Comparison of ENCODE assay signal across 24 mouse cellular contexts in genomic region chr9:13309807-13310206, GRCm38 (mm10). TPM values are rescaled to one million over a fixed set of nuclear protein-coding genes. Genes with fewer than 3 reads are reported as not detected.
DNase-seq lines count a peak whose midpoint lies in the region; ATAC-seq and TF ChIP-seq lines count a peak whose summit lies in the region.
"Had no signal": no experiment of that assay in that cellular context is flagged by ENCODE, and none has a peak within 500 bp of the region (broad histone marks: within the 10 kb centered on the region; RNA-seq: fewer than 3 reads in every experiment).

No protein-coding gene starts in this region.

- H3K9ac ChIP-seq in forebrain, postnatal 0 days: no peak overlapping the region
- H3K9ac ChIP-seq in hindbrain, embryonic 12.5 days: no peak overlapping the region
- H3K9ac ChIP-seq in hindbrain, embryonic 16.5 days (ENCODE audit: low read depth, low read length): no peak overlapping the region
- H3K9ac ChIP-seq in midbrain, postnatal 0 days (replicated peaks; ENCODE audit: low read length, poor library complexity, severe bottlenecking): no peak overlapping the region
- H3K9ac ChIP-seq: embryonic facial prominence, embryonic 12.5 days; liver, embryonic 14.5 days; lung, embryonic 15.5 days had no signal

- H3K9me3 ChIP-seq in forebrain, postnatal 0 days (ENCODE audit: low read length): no peaks in the 10 kb centered on the region
- H3K9me3 ChIP-seq in forebrain, embryonic 10.5 days: no peaks in the 10 kb centered on the region
- H3K9me3 ChIP-seq in hindbrain, embryonic 12.5 days (replicated peaks): no peaks in the 10 kb centered on the region
- H3K9me3 ChIP-seq in hindbrain, embryonic 16.5 days (ENCODE audit: control insufficient read depth, low read length): no peaks in the 10 kb centered on the region
- no peaks in the 10 kb centered on the region for H3K9me3 ChIP-seq in midbrain, embryonic 10.5 days (replicated peaks)
- no peaks in the 10 kb centered on the region for H3K9me3 ChIP-seq in midbrain, postnatal 0 days (ENCODE audit: low read length)
- H3K9me3 ChIP-seq: embryonic facial prominence, embryonic 12.5 days; G1E; lung, embryonic 15.5 days had no signal

- no peaks in the 10 kb centered on the region for H3K4me1 ChIP-seq in forebrain, postnatal 0 days (ENCODE audit: insufficient read depth)
- H3K4me1 ChIP-seq in forebrain, embryonic 10.5 days: peaks cover 28% of the 10 kb centered on the region
- H3K4me1 ChIP-seq in hindbrain, embryonic 12.5 days: peaks cover 38% of the 10 kb centered on the region
- peaks cover 20% of the 10 kb centered on the region for H3K4me1 ChIP-seq in hindbrain, embryonic 16.5 days (ENCODE audit: control insufficient read depth, insufficient read depth, low read depth, low read length)
- H3K4me1 ChIP-seq in midbrain, embryonic 10.5 days: peaks cover 51% of the 10 kb centered on the region
- H3K4me1 ChIP-seq in midbrain, postnatal 0 days (ENCODE audit: insufficient read depth, low read length): peaks cover 9% of the 10 kb centered on the region; the same call in 1 of the 2 replicates

- TF ChIP-seq CTCF in forebrain, postnatal 0 days (IDR thresholded peaks at IDR 0.05; ENCODE audit: low read depth): no peak
- TF ChIP-seq CTCF in midbrain, postnatal 0 days (IDR thresholded peaks at IDR 0.05): no peak

- DNase-seq in forebrain, postnatal 0 days: no peak
- no peak for DNase-seq in forebrain, embryonic 10.5 days (ENCODE audit: extremely low spot score, low spot score)
- no peak for DNase-seq in midbrain, embryonic 10.5 days (ENCODE audit: low spot score)
- no peak for DNase-seq in midbrain, postnatal 0 days (ENCODE audit: low spot score)
- DNase-seq in right cerebral cortex, postnatal 4 days: no peak
- no peak for DNase-seq in yolk sac, embryonic 10.5 days (ENCODE audit: low spot score)
- DNase-seq: adrenal gland, postnatal 10 days; cerebellum, postnatal 10 days; gastrocnemius, adult 2 months; heart, adult 18-20 months; heart, postnatal 14 days; kidney, adult 8-10 months; kidney, postnatal 25 days; lung, postnatal 4 days; thymus, adult 18-20 months; thymus, postnatal 4 days had no signal

- H3K27ac ChIP-seq in forebrain, postnatal 0 days (ENCODE audit: low read depth, low read length): no peak overlapping the region
- H3K27ac ChIP-seq in forebrain, embryonic 10.5 days: no peak overlapping the region
- peak overlapping the region; percentile 46 for H3K27ac ChIP-seq in hindbrain, embryonic 12.5 days
- H3K27ac ChIP-seq in hindbrain, embryonic 16.5 days (ENCODE audit: low read depth, low read length): no peak overlapping the region
- peak overlapping the region; percentile 30 for H3K27ac ChIP-seq in midbrain, embryonic 10.5 days (replicated peaks)
- no peak overlapping the region for H3K27ac ChIP-seq in midbrain, postnatal 0 days (ENCODE audit: low read depth, low read length)
- H3K27ac ChIP-seq: embryonic facial prominence, embryonic 12.5 days; gastrocnemius, adult 2 months; liver, embryonic 14.5 days; lung, embryonic 15.5 days had no signal

- ATAC-seq in forebrain, postnatal 0 days: 0 out of 2 replicates have a peak, but pooled peaks have one; percentile 25
- no peak for ATAC-seq in hindbrain, embryonic 12.5 days (ENCODE audit: low FRiP score)
- no peak for ATAC-seq in hindbrain, embryonic 16.5 days
- ATAC-seq in midbrain, postnatal 0 days (ENCODE audit: low FRiP score): peak; percentile 21; the same call in 1 of the 2 replicates
- ATAC-seq: activated CD4-positive, CD25-positive, alpha-beta regulatory T cell, adult 4 months had no signal

- H3K4me2 ChIP-seq in forebrain, postnatal 0 days (ENCODE audit: low read depth): no peak overlapping the region
- H3K4me2 ChIP-seq in hindbrain, embryonic 12.5 days (replicated peaks): no peak overlapping the region
- no peak overlapping the region for H3K4me2 ChIP-seq in hindbrain, embryonic 16.5 days (ENCODE audit: low read length)
- no peak overlapping the region for H3K4me2 ChIP-seq in midbrain, postnatal 0 days (ENCODE audit: low read depth, low read length, poor library complexity, severe bottlenecking)
- H3K4me2 ChIP-seq: embryonic facial prominence, embryonic 12.5 days; lung, embryonic 15.5 days had no signal

- WGBS in forebrain, postnatal 0 days: 69% methylated on average over 7 of the region's 7 CpGs
- WGBS in forebrain, embryonic 10.5 days: 77% methylated on average over 7 of the region's 7 CpGs
- 62% methylated on average over 7 of the region's 7 CpGs for WGBS in hindbrain, embryonic 12.5 days
- WGBS in hindbrain, embryonic 16.5 days: 45% methylated on average over 7 of the region's 7 CpGs
- 79% methylated on average over 7 of the region's 7 CpGs for WGBS in midbrain, embryonic 10.5 days
- WGBS in midbrain, postnatal 0 days: 48% methylated on average over 7 of the region's 7 CpGs

- H3K27me3 ChIP-seq in forebrain, postnatal 0 days (ENCODE audit: insufficient read depth, low read length): no peaks in the 10 kb centered on the region
- no peaks in the 10 kb centered on the region for H3K27me3 ChIP-seq in forebrain, embryonic 10.5 days (ENCODE audit: poor library complexity, severe bottlenecking)
- H3K27me3 ChIP-seq in hindbrain, embryonic 12.5 days: no peaks in the 10 kb centered on the region
- no peaks in the 10 kb centered on the region for H3K27me3 ChIP-seq in hindbrain, embryonic 16.5 days (replicated peaks; ENCODE audit: control insufficient read depth, insufficient read depth, low read length)
- H3K27me3 ChIP-seq in midbrain, embryonic 10.5 days (ENCODE audit: low read depth, poor library complexity, severe bottlenecking): no peaks in the 10 kb centered on the region
- H3K27me3 ChIP-seq in midbrain, postnatal 0 days (ENCODE audit: insufficient read depth, low read length): no peaks in the 10 kb centered on the region
- H3K27me3 ChIP-seq: embryonic facial prominence, embryonic 12.5 days; lung, embryonic 15.5 days had no signal

- H3K36me3 ChIP-seq in forebrain, postnatal 0 days (ENCODE audit: insufficient read depth): no peaks in the 10 kb centered on the region
- H3K36me3 ChIP-seq in forebrain, embryonic 10.5 days (replicated peaks): no peaks in the 10 kb centered on the region
- H3K36me3 ChIP-seq in hindbrain, embryonic 12.5 days: no peaks in the 10 kb centered on the region
- H3K36me3 ChIP-seq in hindbrain, embryonic 16.5 days (ENCODE audit: control insufficient read depth, insufficient read depth, low read length): no peaks in the 10 kb centered on the region
- no peaks in the 10 kb centered on the region for H3K36me3 ChIP-seq in midbrain, embryonic 10.5 days
- H3K36me3 ChIP-seq in midbrain, postnatal 0 days (ENCODE audit: insufficient read depth, low read length): no peaks in the 10 kb centered on the region
- H3K36me3 ChIP-seq: embryonic facial prominence, embryonic 12.5 days; G1E; lung, embryonic 15.5 days had no signal

- no peak overlapping the region for H3K4me3 ChIP-seq in forebrain, postnatal 0 days (ENCODE audit: low read depth, low read length)
- H3K4me3 ChIP-seq in forebrain, embryonic 10.5 days: no peak overlapping the region
- no peak overlapping the region for H3K4me3 ChIP-seq in hindbrain, embryonic 12.5 days
- no peak overlapping the region for H3K4me3 ChIP-seq in hindbrain, embryonic 16.5 days (ENCODE audit: low read length)
- H3K4me3 ChIP-seq in midbrain, embryonic 10.5 days: no peak overlapping the region
- no peak overlapping the region for H3K4me3 ChIP-seq in midbrain, postnatal 0 days (ENCODE audit: low read depth, low read length)
- H3K4me3 ChIP-seq: embryonic facial prominence, embryonic 12.5 days; erythroblast, embryonic 14.5 days; gastrocnemius, adult 2 months; lung, embryonic 15.5 days had no signal

RNA-seq across cellular contexts. Expression of gene Maml2, which starts 12.1 kb away (rescaled TPM):
- 6.2 and 6.4 TPM in 2 replicates for total RNA-seq in forebrain, postnatal 0 days (2014; rRNA removed)
- polyA plus RNA-seq in forebrain, postnatal 0 days (2015; fragmentation: Nextera tagmentation; extraction: Ambion mirVana): 5.9 and 9.5 TPM in 2 replicates
- 5.9 and 6.3 TPM in 2 replicates for polyA plus RNA-seq in forebrain, embryonic 10.5 days (2016; fragmentation: Nextera tagmentation; extraction: Ambion mirVana)
- polyA plus RNA-seq in hindbrain, embryonic 12.5 days (2016; fragmentation: Nextera tagmentation; extraction: Ambion mirVana): 13.6 and 14.1 TPM in 2 replicates
- 10.8 and 11.5 TPM in 2 replicates for polyA plus RNA-seq in hindbrain, embryonic 16.5 days (2015; fragmentation: Nextera tagmentation; extraction: Ambion mirVana)
- polyA plus RNA-seq in midbrain, embryonic 10.5 days (2016; fragmentation: Nextera tagmentation; extraction: Ambion mirVana): 8.6 and 11.5 TPM in 2 replicates
- 9.2 and 11.0 TPM in 2 replicates for total RNA-seq in midbrain, postnatal 0 days (2014; rRNA removed)
- 9.1 TPM in 2 replicates for polyA plus RNA-seq in midbrain, postnatal 0 days (2015; fragmentation: Nextera tagmentation; extraction: Ambion mirVana)

Comparison
In these comparisons a context has a peak if more than half of its experiments do, and no peak if none do; other contexts are left out.
1. H3K27ac ChIP-seq: peak in hindbrain, embryonic 12.5 days (single experiment) and midbrain, embryonic 10.5 days (single experiment); none in forebrain, postnatal 0 days (single experiment), forebrain, embryonic 10.5 days (single experiment), hindbrain, embryonic 16.5 days (single experiment) and midbrain, postnatal 0 days (single experiment).
2. ATAC-seq: peak in forebrain, postnatal 0 days (single experiment) and midbrain, postnatal 0 days (single experiment); none in hindbrain, embryonic 12.5 days (single experiment) and hindbrain, embryonic 16.5 days (single experiment).